Mouse (Mus musculus): ENCODE data around the gene A630073D07Rik.

DNA sequence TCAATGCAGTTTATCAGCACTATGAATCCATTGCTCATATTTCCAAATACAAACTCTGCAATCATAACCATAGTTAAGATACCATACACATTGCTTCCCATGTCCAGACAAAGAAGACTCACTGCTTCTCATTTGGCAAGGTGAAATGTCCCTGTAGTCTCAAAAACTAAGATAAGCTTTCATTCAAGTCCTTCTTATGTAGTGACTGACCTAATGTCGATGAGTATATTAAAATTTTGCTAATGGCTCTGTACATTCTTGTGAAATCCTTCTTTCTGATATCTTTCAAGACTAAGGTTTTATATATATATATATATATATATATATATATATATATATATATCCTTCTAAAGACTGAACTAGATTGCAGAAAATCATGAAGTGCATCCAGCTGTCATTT, 49.6 kb upstream of the A630073D07Rik start, which contains the start of gene Tas2r121:
- no peak for TF ChIP-seq CTCF (IDR thresholded peaks at IDR 0.05; ENCODE audit: borderline replicate concordance, insufficient read depth, low read length)
- TF ChIP-seq POLR2A (IDR thresholded peaks at IDR 0.05; ENCODE audit: low read depth, low read length) = no peak
